Mouse (Mus musculus): ENCODE measurements around the gene Sult1b1. TPM values are rescaled to one million over a fixed set of nuclear protein-coding genes. Genes with fewer than 3 reads are reported as not detected.
A peak's percentile ranks its signal among the peaks of the same experiment; 100 is the strongest.
"Not testable (repeated sequence)": the region's sequence is repeated elsewhere in the genome, so short reads cannot be mapped to it uniquely, and the experiment has no call there.

Gene Sult1b1
- not detected in 2 replicates for total RNA-seq (2021)
- long read RNA-seq, partial matches to known transcripts = 1 of 5 reads
- long read RNA-seq, other reads (novel, unspliced or antisense) = 0 of 5 reads

- DNase-seq = no peak
These were observed at the start of gene Sult1b1 for GRCm38 (mm10) chr5:87538111-87538510. TSS of gene Sult1b1 (minus strand) at chr5:87538195.

DNA sequence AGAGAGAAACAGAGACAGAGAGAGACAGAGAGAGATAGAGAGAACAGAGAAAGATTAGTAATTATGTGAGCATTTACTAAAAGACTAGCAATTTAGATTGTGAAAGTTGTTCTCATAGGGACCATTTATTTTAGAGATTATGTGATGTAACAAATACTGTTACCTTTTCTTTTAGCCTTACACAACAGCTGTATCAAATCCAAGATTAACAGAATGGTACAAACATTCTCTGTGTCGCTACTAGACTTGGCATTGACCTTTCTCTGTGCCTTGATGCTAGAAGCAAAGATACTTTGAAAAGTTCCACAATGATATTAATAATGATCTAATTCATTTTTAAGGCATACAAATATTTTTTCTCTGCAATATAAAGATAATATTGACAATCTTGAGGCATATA, 42.4 kb upstream of the Sult1b1 start:
- DNase-seq = no peak

DNA sequence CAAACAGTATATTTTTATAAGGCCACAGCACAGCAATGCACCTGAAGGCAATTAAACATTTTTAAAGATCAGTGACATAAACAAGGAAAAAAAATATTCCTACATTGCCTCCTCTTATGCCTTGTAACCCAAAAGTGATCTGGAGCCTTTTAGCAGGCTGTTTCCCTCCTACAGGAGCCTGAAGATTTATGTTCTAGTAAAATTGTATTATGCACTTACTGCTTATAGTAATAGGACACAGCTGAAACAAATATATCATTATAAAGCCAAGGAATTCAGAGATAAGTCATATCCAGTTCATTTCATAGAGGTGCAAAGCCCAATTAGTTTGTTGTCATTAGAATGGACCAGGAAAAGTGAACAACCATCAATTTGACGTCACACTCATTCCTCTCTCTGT, 36.2 kb upstream of the Sult1b1 start:
- DNase-seq = no peak

DNA sequence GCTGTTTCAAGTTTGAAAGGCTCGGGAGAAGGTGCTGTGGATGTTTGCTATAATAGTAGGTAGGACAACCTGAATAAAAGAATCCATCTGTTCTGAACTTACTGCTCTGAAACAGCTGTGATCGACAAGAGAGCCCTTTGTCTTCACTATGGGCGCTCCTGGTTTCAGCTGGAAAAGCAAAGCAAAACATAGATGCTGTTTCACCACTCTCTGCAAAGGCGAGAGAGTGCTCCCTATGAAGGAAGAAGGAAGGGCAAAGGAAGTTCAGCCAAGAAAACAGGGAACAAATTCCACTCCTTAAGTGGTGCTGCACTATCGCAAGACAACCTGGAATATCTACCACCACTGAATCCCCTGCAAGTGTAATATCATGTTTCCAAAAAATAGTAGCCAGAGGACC, 35.5 kb upstream of the Sult1b1 start:
- DNase-seq = no peak

- DNase-seq = no peak
These were observed 34.8 kb upstream of the Sult1b1 start for GRCm38 (mm10) chr5:87572781-87573180.

DNA sequence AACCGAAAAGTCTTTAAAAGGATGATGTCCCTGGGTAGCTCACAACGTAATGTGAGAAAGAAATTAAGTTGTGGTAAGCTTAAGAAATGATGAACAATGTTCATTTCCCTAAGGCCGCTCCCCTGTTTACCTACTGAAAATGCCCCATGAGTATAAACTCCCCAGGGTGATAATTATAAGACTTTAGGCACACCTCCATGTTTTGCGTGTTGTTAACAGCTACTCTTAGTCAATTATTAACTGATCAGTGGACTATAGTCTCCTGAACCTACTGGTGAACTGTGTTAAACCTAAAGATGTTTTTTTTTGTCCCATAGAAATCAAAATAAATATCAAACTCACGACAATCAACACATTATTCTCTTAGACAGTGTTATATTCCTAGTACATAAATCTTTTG, 30.9 kb upstream of the Sult1b1 start, which contains the start of gene Sult1d1:
Gene Sult1d1, minus strand, starts transcription at position 183 of the 400 bp plus-strand sequence.
- DNase-seq = no peak

DNA sequence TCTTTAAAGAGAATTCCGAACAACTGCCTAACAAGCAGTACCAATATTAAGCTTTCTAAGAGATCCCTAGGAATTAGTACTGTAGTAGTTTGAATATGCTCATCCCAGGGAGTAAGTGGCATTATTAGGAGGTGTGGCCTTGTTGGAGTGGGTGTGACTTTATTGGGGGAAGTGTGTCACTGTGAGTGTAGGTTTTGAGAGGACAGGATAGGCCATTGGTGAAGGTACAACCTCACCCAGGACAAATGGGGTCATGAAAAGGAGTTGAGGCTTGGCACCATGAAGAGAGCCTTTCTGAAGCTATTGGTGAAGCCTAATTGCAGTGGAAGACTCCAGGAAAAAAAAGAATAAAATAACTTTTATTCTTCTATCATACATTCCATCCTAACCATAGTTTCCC, 29.3 kb upstream of the Sult1b1 start:
- DNase-seq = no peak

DNA sequence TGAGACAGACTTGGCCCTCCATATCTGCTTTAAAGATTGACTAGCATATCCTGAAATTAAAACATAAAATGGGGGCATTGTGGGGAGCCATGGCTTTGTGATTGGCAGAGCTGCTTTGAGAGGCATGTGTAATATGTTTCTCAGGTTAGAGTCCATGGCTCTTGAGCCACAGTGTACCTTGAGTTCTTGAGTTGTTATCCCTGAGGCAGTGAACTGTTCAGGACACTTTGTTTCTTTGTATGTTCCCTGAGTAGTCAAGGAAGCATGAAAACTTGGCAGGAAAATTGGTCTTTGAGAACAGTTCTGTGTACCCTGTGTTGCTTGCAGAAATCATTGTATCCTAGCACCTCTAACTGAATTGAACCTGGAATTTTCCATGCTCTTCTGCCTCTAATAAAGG, 25.0 kb upstream of the Sult1b1 start:
- no peak for DNase-seq

DNA sequence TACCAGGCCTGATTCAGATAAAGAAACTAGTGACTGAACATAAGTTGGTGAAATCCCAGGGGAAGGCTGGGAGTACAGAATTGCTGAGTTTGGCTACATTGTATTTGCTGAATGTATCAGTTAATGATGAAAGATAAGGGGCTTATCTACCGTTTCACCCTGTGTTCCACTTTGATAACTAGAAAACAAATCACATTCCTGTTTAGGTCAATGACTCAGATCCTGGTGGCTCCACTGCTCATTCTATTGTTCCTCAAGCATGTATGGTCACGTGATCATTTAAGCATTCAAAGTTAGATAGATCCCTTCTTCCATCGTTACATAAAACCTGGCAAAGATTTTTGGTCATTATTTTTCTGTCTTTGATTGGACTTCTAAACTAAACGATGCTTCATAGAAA, 24.5 kb upstream of the Sult1b1 start:
- no peak for DNase-seq

- peak; percentile 2 for DNase-seq
These were observed 22.1 kb upstream of the Sult1b1 start for GRCm38 (mm10) chr5:87560145-87560544.

- DNase-seq = no peak
These were observed 12.9 kb upstream of the Sult1b1 start for GRCm38 (mm10) chr5:87550935-87551334.

DNA sequence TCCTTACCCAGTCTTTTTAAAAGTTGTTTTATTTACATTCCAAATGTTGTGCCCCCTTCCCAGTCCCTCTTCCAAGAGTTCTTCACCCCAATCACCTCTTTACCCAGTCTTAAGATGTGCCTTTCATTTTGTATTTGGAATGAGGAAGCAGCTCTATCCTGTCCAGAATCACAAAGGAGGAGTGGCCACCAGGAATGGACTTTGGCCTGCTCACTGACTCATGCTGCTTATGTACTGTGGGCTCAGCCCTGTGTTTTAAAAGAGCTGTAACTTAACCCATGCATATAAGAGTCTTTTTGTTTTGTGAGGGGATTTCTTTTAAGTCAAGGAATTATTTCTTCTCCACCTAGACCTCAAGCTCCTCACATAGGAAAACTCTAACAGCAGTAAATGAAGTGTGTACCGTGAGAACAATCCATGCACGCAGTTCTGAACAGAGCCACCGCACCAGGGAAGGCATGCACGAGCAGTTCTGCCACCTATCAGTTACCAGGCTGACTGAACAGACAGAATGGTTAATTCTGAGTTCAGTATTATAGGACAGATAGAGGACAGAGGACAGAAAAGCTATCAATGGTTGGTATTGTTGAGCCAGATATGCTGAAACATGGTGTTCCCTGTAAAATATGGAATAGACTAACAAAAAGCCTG, 1.9 kb downstream of the Sult1b1 start:
- no peak for DNase-seq

DNA sequence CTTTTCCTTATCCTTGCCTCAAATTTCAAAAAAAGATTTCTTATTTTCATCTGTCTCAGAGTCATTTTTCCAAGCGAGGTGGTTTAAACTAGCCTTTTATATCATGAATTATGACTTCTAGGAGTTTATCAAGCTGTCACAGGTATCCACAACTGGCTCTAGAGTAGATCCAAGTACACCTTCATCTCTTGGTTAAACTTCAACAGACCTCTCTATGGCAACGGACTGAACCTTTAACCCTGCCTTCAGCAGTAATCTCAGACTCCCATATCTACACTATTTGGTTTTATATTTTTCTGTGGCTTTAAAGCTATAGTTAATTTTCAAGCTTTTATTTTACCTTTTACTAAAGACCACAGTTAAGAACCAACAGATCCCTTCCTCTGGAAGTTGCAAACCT, 5.7 kb downstream of the Sult1b1 start:
- no peak for DNase-seq

DNA sequence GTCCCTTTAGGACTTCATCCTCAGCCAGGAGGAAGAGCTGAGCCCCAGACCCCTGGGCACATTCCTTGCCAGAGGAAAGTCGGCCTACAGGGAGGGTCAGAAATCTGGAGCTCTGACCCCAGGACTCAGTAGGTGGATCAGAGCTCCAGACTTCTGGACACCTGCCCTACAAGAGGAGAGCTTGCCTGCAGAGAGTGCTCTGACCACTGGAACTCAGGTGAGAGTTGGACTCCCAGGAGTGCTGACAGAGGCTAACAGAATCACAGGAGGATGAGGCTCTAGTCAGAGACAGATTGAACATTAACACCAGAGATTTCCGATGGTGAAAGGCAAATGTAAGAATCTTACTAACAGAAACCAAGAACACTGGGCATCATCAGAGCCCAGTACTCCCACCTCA, 14.4 kb downstream of the Sult1b1 start:
- DNase-seq = not testable (repeated sequence)

GRCm38 (mm10) chr5:87505776-87506458, 32.1 kb downstream of the Sult1b1 start:
- no peak for DNase-seq

DNA sequence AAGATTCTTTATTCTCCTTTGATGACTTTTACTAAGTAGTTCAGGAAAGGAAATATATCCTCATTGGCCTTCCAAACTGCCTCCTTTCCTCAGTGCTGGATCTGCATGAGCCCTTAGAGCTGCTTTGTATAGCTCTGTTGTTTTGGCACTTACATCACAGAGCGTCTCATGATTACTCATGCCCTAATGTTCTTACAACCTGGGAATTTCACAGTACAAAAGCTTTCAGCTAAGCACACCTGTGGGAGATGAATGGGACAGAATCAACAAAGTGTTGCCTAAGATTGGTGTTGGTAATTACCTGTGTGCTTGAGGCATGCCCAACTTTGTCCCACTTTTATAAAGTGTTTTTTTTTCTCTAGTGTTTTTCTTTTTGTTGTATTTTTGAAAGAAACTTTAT, 35.3 kb downstream of the Sult1b1 start:
- DNase-seq = no peak

DNA sequence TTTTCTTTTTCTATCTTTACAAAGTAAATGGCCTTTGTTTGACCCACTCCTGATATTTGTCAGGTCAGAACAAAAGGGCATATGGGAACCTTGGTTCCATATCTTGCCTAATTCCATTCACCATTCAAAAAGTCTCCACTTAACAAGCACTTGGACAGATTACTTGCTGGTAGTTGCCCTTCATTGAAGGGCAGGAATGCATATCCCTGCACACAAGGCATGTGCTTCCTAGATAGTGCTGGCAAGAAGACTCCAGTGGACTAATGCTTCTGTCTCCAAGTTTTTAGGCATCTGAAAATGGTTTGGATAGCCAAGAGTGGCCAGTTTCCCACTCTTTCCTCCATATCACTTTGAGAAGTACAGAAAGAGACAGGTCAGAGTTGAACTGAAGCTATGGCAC, 38.7 kb downstream of the Sult1b1 start:
- no peak for DNase-seq

DNA sequence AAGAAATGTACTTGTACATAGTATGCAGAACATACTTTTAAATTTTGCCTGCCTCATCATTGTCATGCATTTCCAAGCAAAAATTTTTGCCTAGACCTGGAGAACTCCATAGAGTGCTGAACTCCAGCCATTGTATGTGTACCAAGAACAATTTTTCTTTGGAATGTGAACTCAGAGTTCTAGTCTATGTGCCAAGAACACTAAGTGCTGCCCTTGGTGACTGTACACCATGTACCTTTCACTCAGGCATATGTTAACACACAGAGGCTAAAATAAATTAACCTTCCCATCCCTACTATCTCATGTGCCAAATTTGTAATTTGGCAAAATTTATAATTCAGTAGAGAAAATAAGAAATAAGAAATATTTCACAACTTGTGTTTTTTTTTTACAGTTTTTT, 39.1 kb downstream of the Sult1b1 start:
- no peak for DNase-seq

- no peak for DNase-seq
These were observed 47.2 kb downstream of the Sult1b1 start, which contains the start of gene Ugt2a1 for GRCm38 (mm10) chr5:87490771-87491170. TSS of gene Ugt2a1 (minus strand) at chr5:87490871.

- DNase-seq = not testable (repeated sequence)
These were observed 51.3 kb downstream of the Sult1b1 start, which contains the start of gene Gm43638 for GRCm38 (mm10) chr5:87486706-87487105. TSS of gene Gm43638 (minus strand) at chr5:87486806.

DNA sequence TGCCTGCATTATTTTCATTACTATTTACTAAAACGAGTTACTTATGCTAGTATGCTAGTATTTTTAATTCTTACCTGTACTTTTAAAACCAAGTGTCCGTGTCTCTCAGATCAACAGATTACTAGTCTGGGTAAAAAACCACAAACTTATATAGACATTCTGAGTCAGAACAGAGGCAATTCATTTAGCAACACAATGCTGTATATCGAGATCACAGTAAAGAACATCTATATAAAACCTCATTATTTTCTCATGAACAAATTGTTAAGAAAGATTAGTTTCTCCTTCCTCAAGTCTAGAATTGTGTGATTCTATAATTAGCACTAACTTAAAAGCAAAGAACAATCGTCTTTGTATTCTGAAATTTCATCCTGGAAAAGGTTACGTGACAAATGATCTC, 55.8 kb downstream of the Sult1b1 start, which contains the start of gene Ugt2a2:
Gene Ugt2a2, minus strand, starts transcription at position 101 of the 400 bp plus-strand sequence.
- DNase-seq = no peak

Data from adrenal gland, postnatal 25 days (tissue).